In the genomic region with DNA sequence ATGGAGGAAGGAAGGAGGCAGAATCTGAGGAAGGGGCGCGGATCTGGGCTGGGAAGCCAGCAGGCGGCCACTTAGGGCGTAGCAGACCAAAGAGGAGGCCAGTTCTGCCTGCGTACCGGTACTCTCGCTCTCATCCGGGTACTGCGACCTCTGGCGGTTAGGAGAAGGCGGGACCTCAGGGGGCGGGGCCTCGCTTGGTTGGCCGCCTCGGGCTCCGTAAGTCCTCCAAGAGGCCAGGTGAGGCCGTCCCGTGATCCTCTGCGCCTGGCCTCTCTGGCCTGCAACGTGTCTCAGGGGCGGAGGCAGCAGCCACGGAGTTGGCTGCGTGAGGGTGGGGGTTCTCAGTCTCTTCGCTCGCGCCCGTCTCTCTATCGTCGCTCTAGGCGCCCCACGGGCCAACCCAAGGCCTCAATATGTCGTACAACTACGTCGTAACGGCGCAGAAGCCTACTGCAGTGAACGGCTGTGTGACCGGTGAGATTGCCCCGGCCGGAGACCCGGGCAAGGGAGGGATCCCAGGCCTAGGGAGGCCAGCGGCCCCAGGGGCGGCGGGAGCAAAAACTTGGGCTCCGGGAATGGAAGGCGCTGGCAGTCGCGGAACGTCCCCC, we compare ENCODE assay signal across 8 mouse cellular contexts. TPM values are rescaled to one million over a fixed set of nuclear protein-coding genes. Genes with fewer than 3 reads are reported as not detected.
DNase-seq lines count a peak whose midpoint lies in the region; ATAC-seq and TF ChIP-seq lines count a peak whose summit lies in the region.

A gene (plus strand): TSS at position 35 of the 608 bp plus-strand sequence.
A gene (minus strand): TSS at position 362 of the 608 bp plus-strand sequence.

- peak; percentile 99 for DNase-seq in 3T3-L1 (ENCODE audit: low read depth, low spot score)
- peak; percentile 95 to 96 for DNase-seq in adrenal gland, postnatal 4 days (ENCODE audit: low spot score in 2 of 2)
- DNase-seq in embryonic facial prominence, embryonic 14.5 days (ENCODE audit: low spot score): peak; percentile 99
- peak; percentile 99 for DNase-seq in heart, adult 8-10 months (ENCODE audit: low spot score)
- DNase-seq in kidney, adult 9 months: peak; percentile 99
- DNase-seq in limb, embryonic 14.5 days (ENCODE audit: low spot score): peak; percentile 99
- DNase-seq in midbrain, postnatal 0 days (ENCODE audit: low spot score): peak; percentile 99
- DNase-seq in spleen, postnatal 14 days (ENCODE audit: low spot score in 2 of 2): peak; percentile 99

- TF ChIP-seq POLR2A in limb, embryonic 14.5 days (IDR thresholded peaks at IDR 0.05; ENCODE audit: borderline replicate concordance, extremely low read depth, insufficient read depth, insufficient read length): peak; percentile 98

- peak within 1 kb of the TSS; percentile 96 for H3K9ac ChIP-seq in embryonic facial prominence, embryonic 14.5 days (ENCODE audit: low read depth, low read length)
- H3K9ac ChIP-seq in limb, embryonic 14.5 days (ENCODE audit: low read depth, low read length, severe bottlenecking): peak within 1 kb of the TSS; percentile 92
- H3K9ac ChIP-seq in midbrain, postnatal 0 days (replicated peaks; ENCODE audit: low read length, poor library complexity, severe bottlenecking): peak within 1 kb of the TSS; percentile 81

- peak within 1 kb of the TSS; percentile 88 for H3K4me3 ChIP-seq in embryonic facial prominence, embryonic 14.5 days (ENCODE audit: low read depth, low read length)
- peak within 1 kb of the TSS; percentile 85 for H3K4me3 ChIP-seq in limb, embryonic 14.5 days (replicated peaks; ENCODE audit: low read length)
- H3K4me3 ChIP-seq in midbrain, postnatal 0 days (ENCODE audit: low read depth, low read length): peak within 1 kb of the TSS; percentile 80

- peak within 1 kb of the TSS; percentile 67 for H3K4me2 ChIP-seq in embryonic facial prominence, embryonic 14.5 days (ENCODE audit: low read depth, low read length)
- peak within 1 kb of the TSS; percentile 68 for H3K4me2 ChIP-seq in limb, embryonic 14.5 days (replicated peaks; ENCODE audit: low read depth, low read length, severe bottlenecking)
- H3K4me2 ChIP-seq in midbrain, postnatal 0 days (ENCODE audit: low read depth, low read length, poor library complexity, severe bottlenecking): peak within 1 kb of the TSS; percentile 86

- ATAC-seq in embryonic facial prominence, embryonic 14.5 days (ENCODE audit: low read depth): peak; percentile 96
- ATAC-seq in limb, embryonic 14.5 days (ENCODE audit: low FRiP score, low read depth): peak; percentile 96
- ATAC-seq in midbrain, postnatal 0 days (ENCODE audit: low FRiP score): peak; percentile 97

- peaks cover 14% of the 10 kb centered on the region for H3K4me1 ChIP-seq in embryonic facial prominence, embryonic 14.5 days (ENCODE audit: control insufficient read depth, insufficient read depth, low read length)
- peaks cover 21% of the 10 kb centered on the region for H3K4me1 ChIP-seq in limb, embryonic 14.5 days (ENCODE audit: control insufficient read depth, insufficient read depth, low read length)
- peaks cover 14% of the 10 kb centered on the region for H3K4me1 ChIP-seq in midbrain, postnatal 0 days (ENCODE audit: insufficient read depth, low read length)

- WGBS in embryonic facial prominence, embryonic 14.5 days: 0% methylated on average over 26 of the region's 49 CpGs
- WGBS in limb, embryonic 14.5 days: under 1% methylated on average over 43 of the region's 49 CpGs
- 0% methylated on average over 44 of the region's 49 CpGs for WGBS in midbrain, postnatal 0 days

- peaks cover 31% of the 10 kb centered on the region for H3K36me3 ChIP-seq in embryonic facial prominence, embryonic 14.5 days (ENCODE audit: control insufficient read depth, insufficient read depth, low read length)
- H3K36me3 ChIP-seq in limb, embryonic 14.5 days (ENCODE audit: control insufficient read depth, insufficient read depth, low read length): peaks cover 36% of the 10 kb centered on the region
- H3K36me3 ChIP-seq in midbrain, postnatal 0 days (ENCODE audit: insufficient read depth, low read length): peaks cover 32% of the 10 kb centered on the region

- TF ChIP-seq CTCF in midbrain, postnatal 0 days (IDR thresholded peaks at IDR 0.05): peak; percentile 81

- no peaks in the 10 kb centered on the region for H3K27me3 ChIP-seq in embryonic facial prominence, embryonic 14.5 days (replicated peaks; ENCODE audit: control insufficient read depth, insufficient read depth, low read length)
- no peaks in the 10 kb centered on the region for H3K27me3 ChIP-seq in limb, embryonic 14.5 days (ENCODE audit: control insufficient read depth, insufficient read depth, low read length)
- H3K27me3 ChIP-seq in midbrain, postnatal 0 days (ENCODE audit: insufficient read depth, low read length): no peaks in the 10 kb centered on the region

- H3K27ac ChIP-seq in embryonic facial prominence, embryonic 14.5 days (replicated peaks; ENCODE audit: low read depth, low read length): peak within 1 kb of the TSS; percentile 93
- peak within 1 kb of the TSS; percentile 86 for H3K27ac ChIP-seq in limb, embryonic 14.5 days (replicated peaks; ENCODE audit: low read depth, low read length)
- H3K27ac ChIP-seq in midbrain, postnatal 0 days (ENCODE audit: low read depth, low read length): peak within 1 kb of the TSS; percentile 94

- no peaks in the 10 kb centered on the region for H3K9me3 ChIP-seq in embryonic facial prominence, embryonic 14.5 days (ENCODE audit: control insufficient read depth, low read length)
- no peaks in the 10 kb centered on the region for H3K9me3 ChIP-seq in limb, embryonic 14.5 days (ENCODE audit: control insufficient read depth, low read length)
- H3K9me3 ChIP-seq in midbrain, postnatal 0 days (ENCODE audit: low read length): no peaks in the 10 kb centered on the region

RNA-seq across cellular contexts. Expression of the first gene that starts in this region (rescaled TPM):
- total RNA-seq in adrenal gland, postnatal 4 days (2021): 100 to 1,000 TPM; 353 to 388 TPM
- 349 and 405 TPM in 2 replicates for polyA plus RNA-seq in embryonic facial prominence, embryonic 14.5 days (2014; fragmentation: Nextera tagmentation; extraction: Ambion mirVana)
- total RNA-seq in heart, adult 8-10 months (2022): 100 to 1,000 TPM; 132 to 146 (median 139) TPM
- polyA plus RNA-seq in limb, embryonic 14.5 days (2012; rRNA removed): 346 and 349 TPM in 2 replicates
- 358 and 386 TPM in 2 replicates for polyA plus RNA-seq in limb, embryonic 14.5 days (2014; fragmentation: Nextera tagmentation; extraction: Ambion mirVana)
- 247 and 261 TPM in 2 replicates for total RNA-seq in midbrain, postnatal 0 days (2014; rRNA removed)
- 135 TPM in 2 replicates for polyA plus RNA-seq in midbrain, postnatal 0 days (2015; fragmentation: Nextera tagmentation; extraction: Ambion mirVana)

RNA-seq across cellular contexts. Expression of the second gene that starts in this region (rescaled TPM):
- 10 to 100 TPM; 41.2 to 62.6 TPM for total RNA-seq in adrenal gland, postnatal 4 days (2021)
- 13.9 and 15.4 TPM in 2 replicates for polyA plus RNA-seq in embryonic facial prominence, embryonic 14.5 days (2014; fragmentation: Nextera tagmentation; extraction: Ambion mirVana)
- total RNA-seq in heart, adult 8-10 months (2022): 10 to 100 TPM in 2 of 4 experiments, 1 to 10 TPM in 2; 9.4 to 11.3 (median 10.2) TPM
- 24.1 and 25.5 TPM in 2 replicates for polyA plus RNA-seq in limb, embryonic 14.5 days (2012; rRNA removed)
- polyA plus RNA-seq in limb, embryonic 14.5 days (2014; fragmentation: Nextera tagmentation; extraction: Ambion mirVana): 14.6 and 15.4 TPM in 2 replicates
- total RNA-seq in midbrain, postnatal 0 days (2014; rRNA removed): 11.1 and 15.8 TPM in 2 replicates
- 19.5 and 23.3 TPM in 2 replicates for polyA plus RNA-seq in midbrain, postnatal 0 days (2015; fragmentation: Nextera tagmentation; extraction: Ambion mirVana)

Comparison
In these comparisons a context has a peak if more than half of its experiments do, and no peak if none do; other contexts are left out.
1. Peak in every context shown above with its lines: DNase-seq, ATAC-seq, H3K4me3 ChIP-seq and H3K27ac ChIP-seq.